Mouse (Mus musculus): ENCODE data around the gene Med23. TPM values are rescaled to one million over a fixed set of nuclear protein-coding genes. Genes with fewer than 3 reads are reported as not detected.

The Med23 gene
- total RNA-seq, 1 experiment from 2014 or later, result 32.7 TPM

GRCm38 (mm10) chr10:24841998-24842397, 27.8 kb upstream of the Med23 start:
- ATAC-seq (replicated peaks in 1 of 2; ENCODE audit: insufficient read depth in 1 of 2, low FRiP score in 2 of 2, low TSS enrichment in 1 of 2, low read depth in 1 of 2, poor library complexity in 2 of 2, severe bottlenecking in 2 of 2), result no peak

- ATAC-seq (replicated peaks in 1 of 2; ENCODE audit: insufficient read depth in 1 of 2, low FRiP score in 2 of 2, low TSS enrichment in 1 of 2, low read depth in 1 of 2, poor library complexity in 2 of 2, severe bottlenecking in 2 of 2), result no peak
These were observed 27.1 kb upstream of the Med23 start, which contains the start of gene Enpp3 for GRCm38 (mm10) chr10:24842676-24843075. Gene Enpp3, minus strand, starts transcription at chr10:24842823.

GRCm38 (mm10) chr10:24863146-24863545, 6.6 kb upstream of the Med23 start:
- no peak for ATAC-seq (replicated peaks in 1 of 2; ENCODE audit: insufficient read depth in 1 of 2, low FRiP score in 2 of 2, low TSS enrichment in 1 of 2, low read depth in 1 of 2, poor library complexity in 2 of 2, severe bottlenecking in 2 of 2)

- no peak for ATAC-seq (replicated peaks in 1 of 2; ENCODE audit: insufficient read depth in 1 of 2, low FRiP score in 2 of 2, low TSS enrichment in 1 of 2, low read depth in 1 of 2, poor library complexity in 2 of 2, severe bottlenecking in 2 of 2)
These were observed 5.4 kb upstream of the Med23 start for GRCm38 (mm10) chr10:24864434-24864833.

GRCm38 (mm10) chr10:24873624-24874023, 3.8 kb downstream of the Med23 start:
- ATAC-seq (replicated peaks in 1 of 2; ENCODE audit: insufficient read depth in 1 of 2, low FRiP score in 2 of 2, low TSS enrichment in 1 of 2, low read depth in 1 of 2, poor library complexity in 2 of 2, severe bottlenecking in 2 of 2), result no peak

- ATAC-seq (replicated peaks in 1 of 2; ENCODE audit: insufficient read depth in 1 of 2, low FRiP score in 2 of 2, low TSS enrichment in 1 of 2, low read depth in 1 of 2, poor library complexity in 2 of 2, severe bottlenecking in 2 of 2), result peak in 1 of 2 experiments; percentile 51; a peak in 1 of 4 replicates
These were observed 16.2 kb downstream of the Med23 start for GRCm38 (mm10) chr10:24886008-24886407.

GRCm38 (mm10) chr10:24888343-24888742, 18.6 kb downstream of the Med23 start:
- no peak for ATAC-seq (replicated peaks in 1 of 2; ENCODE audit: insufficient read depth in 1 of 2, low FRiP score in 2 of 2, low TSS enrichment in 1 of 2, low read depth in 1 of 2, poor library complexity in 2 of 2, severe bottlenecking in 2 of 2)

GRCm38 (mm10) chr10:24895927-24896326, 26.1 kb downstream of the Med23 start:
- no peak for ATAC-seq (replicated peaks in 1 of 2; ENCODE audit: insufficient read depth in 1 of 2, low FRiP score in 2 of 2, low TSS enrichment in 1 of 2, low read depth in 1 of 2, poor library complexity in 2 of 2, severe bottlenecking in 2 of 2)

- ATAC-seq (replicated peaks in 1 of 2; ENCODE audit: insufficient read depth in 1 of 2, low FRiP score in 2 of 2, low TSS enrichment in 1 of 2, low read depth in 1 of 2, poor library complexity in 2 of 2, severe bottlenecking in 2 of 2), result no peak
These were observed 35.8 kb downstream of the Med23 start for GRCm38 (mm10) chr10:24905627-24906026.

- ATAC-seq (replicated peaks in 1 of 2; ENCODE audit: insufficient read depth in 1 of 2, low FRiP score in 2 of 2, low TSS enrichment in 1 of 2, low read depth in 1 of 2, poor library complexity in 2 of 2, severe bottlenecking in 2 of 2), result peak; percentile 22 to 61; a peak in 1 of 4 replicates
These were observed 41.4 kb downstream of the Med23 start for GRCm38 (mm10) chr10:24911199-24911598.

- no peak for ATAC-seq (replicated peaks in 1 of 2; ENCODE audit: insufficient read depth in 1 of 2, low FRiP score in 2 of 2, low TSS enrichment in 1 of 2, low read depth in 1 of 2, poor library complexity in 2 of 2, severe bottlenecking in 2 of 2)
These were observed 42.8 kb downstream of the Med23 start for GRCm38 (mm10) chr10:24912576-24912975.

GRCm38 (mm10) chr10:24915486-24915885, 45.7 kb downstream of the Med23 start:
- no peak for ATAC-seq (replicated peaks in 1 of 2; ENCODE audit: insufficient read depth in 1 of 2, low FRiP score in 2 of 2, low TSS enrichment in 1 of 2, low read depth in 1 of 2, poor library complexity in 2 of 2, severe bottlenecking in 2 of 2)

- no peak for ATAC-seq (replicated peaks in 1 of 2; ENCODE audit: insufficient read depth in 1 of 2, low FRiP score in 2 of 2, low TSS enrichment in 1 of 2, low read depth in 1 of 2, poor library complexity in 2 of 2, severe bottlenecking in 2 of 2)
These were observed 53.2 kb downstream of the Med23 start for GRCm38 (mm10) chr10:24922977-24923376.

- no peak for ATAC-seq (replicated peaks in 1 of 2; ENCODE audit: insufficient read depth in 1 of 2, low FRiP score in 2 of 2, low TSS enrichment in 1 of 2, low read depth in 1 of 2, poor library complexity in 2 of 2, severe bottlenecking in 2 of 2)
These were observed 54.5 kb downstream of the Med23 start for GRCm38 (mm10) chr10:24924296-24924695.

- ATAC-seq (replicated peaks in 1 of 2; ENCODE audit: insufficient read depth in 1 of 2, low FRiP score in 2 of 2, low TSS enrichment in 1 of 2, low read depth in 1 of 2, poor library complexity in 2 of 2, severe bottlenecking in 2 of 2), result no peak
These were observed 56.6 kb downstream of the Med23 start for GRCm38 (mm10) chr10:24926380-24926779.

- no peak for ATAC-seq (replicated peaks in 1 of 2; ENCODE audit: insufficient read depth in 1 of 2, low FRiP score in 2 of 2, low TSS enrichment in 1 of 2, low read depth in 1 of 2, poor library complexity in 2 of 2, severe bottlenecking in 2 of 2)
These were observed 57.4 kb downstream of the Med23 start, which contains the start of gene Arg1 for GRCm38 (mm10) chr10:24926962-24927720. Gene Arg1, minus strand, starts transcription at chr10:24927484.

GRCm38 (mm10) chr10:24928072-24928471, 58.3 kb downstream of the Med23 start:
- peak; percentile 42; a peak in 3 of 4 replicates for ATAC-seq (replicated peaks in 1 of 2; ENCODE audit: insufficient read depth in 1 of 2, low FRiP score in 2 of 2, low TSS enrichment in 1 of 2, low read depth in 1 of 2, poor library complexity in 2 of 2, severe bottlenecking in 2 of 2)

GRCm38 (mm10) chr10:24930143-24930542, 60.4 kb downstream of the Med23 start:
- ATAC-seq (replicated peaks in 1 of 2; ENCODE audit: insufficient read depth in 1 of 2, low FRiP score in 2 of 2, low TSS enrichment in 1 of 2, low read depth in 1 of 2, poor library complexity in 2 of 2, severe bottlenecking in 2 of 2), result peak in 1 of 2 experiments; percentile 48; a peak in 1 of 4 replicates

- ATAC-seq (replicated peaks in 1 of 2; ENCODE audit: insufficient read depth in 1 of 2, low FRiP score in 2 of 2, low TSS enrichment in 1 of 2, low read depth in 1 of 2, poor library complexity in 2 of 2, severe bottlenecking in 2 of 2), result no peak
These were observed 78.1 kb downstream of the Med23 start for GRCm38 (mm10) chr10:24947871-24948270.

Measured in hematopoietic stem cell, adult 5-6 weeks (primary cell).